Mouse (Mus musculus) heart, adult 9 months (tissue): ENCODE data around the gene Rbfox1.

ENCODE experiments used
- DNase-seq, 2 experiments: peaks; one replicate each; pipeline ENCODE4 v3.0.0; 2022; ENCODE audit warnings: low spot score in 2 of 2

Gene Rbfox1

DNA sequence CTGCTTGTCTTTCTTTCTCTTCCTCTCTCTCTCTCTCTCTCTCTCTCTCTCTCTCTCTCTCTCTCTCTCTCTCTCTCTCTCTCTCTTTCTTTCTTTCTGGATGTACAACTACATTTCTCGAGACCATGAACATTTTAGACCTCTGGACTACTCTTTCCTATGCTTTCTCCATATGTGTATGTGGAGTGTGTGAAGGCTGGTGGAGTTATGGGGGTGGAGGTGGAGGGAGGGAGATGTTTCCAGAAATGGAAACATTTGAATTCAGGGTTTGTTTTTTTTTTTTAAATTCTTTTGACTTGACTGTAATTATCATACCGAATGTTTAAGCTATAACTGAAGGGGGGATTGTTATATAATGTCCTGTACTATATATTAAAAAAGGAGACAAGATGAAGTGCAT is 1338.1 kb downstream of the Rbfox1 start:
- no peak for DNase-seq

DNA sequence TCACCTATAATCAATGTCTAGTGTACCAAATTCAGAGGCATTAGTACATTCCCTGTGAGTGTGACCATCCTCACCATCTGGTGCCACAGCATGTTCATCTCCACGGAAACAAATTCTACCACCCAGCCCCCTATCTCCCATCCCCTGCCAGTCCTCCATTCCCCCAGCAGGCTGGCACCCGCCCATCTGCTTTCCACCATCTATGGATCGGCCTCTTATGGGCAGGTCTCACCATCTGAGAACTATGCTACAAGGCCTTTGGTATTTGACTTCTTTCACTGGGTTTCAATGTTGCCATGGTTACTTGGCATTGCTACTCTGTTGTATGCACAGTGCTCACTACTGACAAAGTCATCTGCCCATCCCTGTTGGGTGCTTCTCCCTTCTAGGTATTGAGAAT is 1340.8 kb downstream of the Rbfox1 start:
- no peak for DNase-seq

DNA sequence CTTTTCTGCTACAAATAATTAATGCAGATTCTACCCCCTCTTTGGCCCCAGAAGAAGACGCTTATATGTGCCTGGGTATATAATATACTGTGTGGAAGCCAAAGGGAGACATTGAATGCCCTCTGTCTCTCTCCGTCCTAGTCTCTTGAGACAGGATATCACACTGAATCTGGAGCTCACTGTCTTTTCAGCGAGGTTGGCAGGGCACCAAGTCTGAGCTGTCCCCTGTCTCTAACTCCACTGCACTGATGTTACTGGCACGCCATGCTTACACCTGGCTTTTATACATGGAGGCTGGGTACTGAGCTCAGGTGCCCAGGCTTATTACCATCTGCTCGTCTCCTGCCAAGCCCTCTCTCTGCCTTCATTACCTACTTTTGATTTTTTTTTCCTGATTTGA is 1343.1 kb downstream of the Rbfox1 start:
- DNase-seq, result no peak

DNA sequence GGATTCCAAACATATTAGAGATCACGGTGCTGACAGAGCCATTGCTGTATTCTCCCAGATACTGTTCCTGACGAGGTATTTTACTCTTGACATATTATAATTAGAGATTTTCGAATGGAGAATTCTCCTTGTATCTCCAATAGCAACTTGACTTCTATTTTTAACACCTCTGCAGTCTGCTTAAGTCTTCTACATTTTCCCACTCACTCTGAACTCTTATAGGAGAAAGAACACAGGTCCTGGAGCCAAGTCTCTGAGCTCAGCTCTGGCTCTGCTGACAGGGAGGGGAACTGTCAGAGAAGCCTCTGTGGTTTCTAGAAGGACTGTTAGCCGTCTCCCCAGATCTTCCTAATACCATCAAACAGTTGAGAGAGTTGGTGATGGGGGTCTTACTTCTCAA is 1344.1 kb downstream of the Rbfox1 start:
- DNase-seq, result no peak

DNA sequence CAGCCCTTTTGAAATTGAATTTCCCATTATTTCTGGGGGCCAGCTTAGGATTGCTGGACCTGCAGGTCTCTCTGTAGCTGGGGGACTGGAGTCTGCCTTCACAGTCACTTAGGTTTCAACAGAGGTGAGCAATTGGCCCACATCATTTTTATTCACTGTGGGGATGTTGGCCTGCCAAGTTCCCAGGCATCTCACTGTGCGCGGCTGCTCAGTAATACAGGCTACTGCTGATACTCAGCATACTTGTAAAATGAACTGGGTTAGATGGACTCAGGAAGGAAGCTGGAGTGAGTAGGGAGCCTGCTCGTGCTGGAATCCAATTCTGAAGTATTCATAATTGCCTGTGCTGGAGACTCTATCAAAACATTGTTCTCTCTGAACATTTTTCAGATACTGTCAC is 1356.5 kb downstream of the Rbfox1 start:
- DNase-seq, result no peak

DNA sequence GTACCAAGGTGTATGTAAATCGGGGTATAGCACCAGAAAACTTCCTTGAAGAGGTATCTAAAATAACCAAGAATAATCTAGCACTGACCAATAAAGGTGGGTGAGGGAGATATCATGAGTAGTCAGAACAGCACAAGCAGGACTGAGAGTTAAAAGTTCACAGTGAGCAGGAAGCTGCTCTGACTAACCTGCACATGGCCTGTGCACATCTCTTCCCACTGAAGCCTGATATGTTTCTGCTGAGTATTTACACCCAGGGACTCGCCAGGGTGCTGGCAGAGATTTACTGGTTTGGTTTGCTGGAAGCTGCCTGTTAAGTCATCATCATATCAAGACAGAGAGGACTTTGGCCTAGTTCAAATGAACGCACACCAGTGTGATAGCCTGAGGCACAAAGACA is 1357.3 kb downstream of the Rbfox1 start:
- no peak for DNase-seq

DNA sequence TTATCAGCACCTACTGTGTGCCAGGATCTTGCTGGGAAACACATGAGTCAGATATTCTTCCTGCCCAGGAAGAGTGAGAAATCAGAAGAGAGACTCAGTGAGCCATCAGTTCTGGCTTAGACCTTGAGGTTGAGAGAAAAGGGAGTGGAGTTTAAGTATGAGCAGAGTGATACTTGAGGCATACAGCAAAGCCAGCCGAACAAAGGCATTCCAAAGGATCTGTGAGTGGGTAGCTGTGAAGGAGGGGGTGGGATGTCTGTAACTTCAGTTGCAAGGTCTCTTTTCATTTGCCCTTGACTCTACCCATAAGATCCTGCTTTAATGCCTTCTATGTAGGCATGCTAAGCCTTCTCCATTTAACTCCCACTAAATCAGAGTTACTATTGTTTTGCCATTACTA is 1359.2 kb downstream of the Rbfox1 start:
- no peak for DNase-seq

DNA sequence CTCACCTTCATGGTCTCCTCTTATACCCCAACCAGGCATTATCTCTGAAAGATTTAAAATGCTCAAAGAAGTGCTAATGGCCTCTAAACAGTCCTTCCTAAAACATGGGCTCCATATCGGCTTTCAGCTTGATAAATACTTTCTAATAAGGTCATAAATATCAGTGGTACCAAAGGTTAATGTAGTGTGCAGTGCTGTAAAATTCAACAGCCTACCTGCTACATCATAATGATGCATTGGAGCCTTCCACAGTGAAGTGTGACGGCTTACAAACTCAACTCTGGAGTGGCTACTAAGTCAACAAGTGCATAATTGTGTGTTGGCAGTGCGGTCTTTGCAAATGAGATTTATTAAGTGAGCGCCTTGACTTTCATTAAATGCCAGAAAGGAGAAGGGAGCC is 1366.5 kb downstream of the Rbfox1 start:
- DNase-seq, result no peak

DNA sequence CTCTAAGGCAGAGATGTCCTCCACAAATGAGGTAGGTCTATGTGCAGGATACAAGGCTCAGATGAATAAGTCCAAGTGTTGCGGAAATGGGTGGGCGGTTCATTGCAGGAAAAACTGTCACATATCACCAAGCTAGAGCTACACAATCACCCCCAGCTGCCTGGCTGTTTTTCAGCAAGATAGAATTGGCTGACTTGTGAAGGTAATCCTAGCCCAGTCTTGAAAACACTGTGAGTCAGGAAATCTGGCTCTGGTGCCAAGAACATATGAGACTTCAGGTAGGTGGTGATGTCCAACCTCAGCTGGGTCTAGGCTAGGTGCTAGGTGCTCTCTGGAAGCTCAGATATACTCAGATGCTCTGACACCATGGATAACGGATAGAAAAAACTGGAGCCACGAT is 1372.2 kb downstream of the Rbfox1 start:
- no peak for DNase-seq

DNA sequence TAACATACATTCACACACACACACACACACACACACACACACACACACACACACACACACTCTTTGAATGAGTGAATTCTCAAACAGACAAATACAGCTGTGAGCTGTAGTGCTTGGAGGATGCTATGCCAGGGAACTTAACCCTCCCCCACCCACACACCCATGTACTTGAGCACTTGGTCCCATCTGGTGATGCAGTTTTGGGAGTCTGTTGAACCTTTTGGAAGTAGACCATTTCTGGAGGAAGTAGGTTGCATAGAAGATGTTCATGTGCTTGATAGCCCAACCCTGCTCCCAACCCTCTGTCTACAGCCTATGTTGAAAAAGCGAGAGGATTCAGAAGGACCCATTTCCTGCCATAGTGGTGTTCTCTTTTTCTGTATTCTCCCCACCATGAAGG is 1378.1 kb downstream of the Rbfox1 start:
- no peak for DNase-seq

DNA sequence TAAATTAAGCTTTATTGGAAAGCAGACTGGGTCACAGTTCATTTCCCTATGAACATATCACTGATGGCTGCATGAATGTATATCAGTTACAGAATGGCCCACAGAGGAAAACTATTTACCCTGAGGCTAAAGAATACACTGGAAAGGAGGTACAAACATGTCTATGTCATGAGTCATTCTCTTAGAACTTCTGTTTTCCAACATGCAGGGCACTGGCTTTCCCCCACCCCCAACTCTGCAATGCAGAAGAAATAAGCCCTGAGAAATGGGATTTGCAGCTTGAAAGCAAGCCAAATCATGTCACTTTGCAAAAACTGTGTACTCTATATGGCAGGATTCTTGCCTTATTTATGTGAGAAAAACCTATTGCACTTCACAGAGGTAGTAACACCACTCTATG is 1380.6 kb downstream of the Rbfox1 start:
- DNase-seq, result no peak

DNA sequence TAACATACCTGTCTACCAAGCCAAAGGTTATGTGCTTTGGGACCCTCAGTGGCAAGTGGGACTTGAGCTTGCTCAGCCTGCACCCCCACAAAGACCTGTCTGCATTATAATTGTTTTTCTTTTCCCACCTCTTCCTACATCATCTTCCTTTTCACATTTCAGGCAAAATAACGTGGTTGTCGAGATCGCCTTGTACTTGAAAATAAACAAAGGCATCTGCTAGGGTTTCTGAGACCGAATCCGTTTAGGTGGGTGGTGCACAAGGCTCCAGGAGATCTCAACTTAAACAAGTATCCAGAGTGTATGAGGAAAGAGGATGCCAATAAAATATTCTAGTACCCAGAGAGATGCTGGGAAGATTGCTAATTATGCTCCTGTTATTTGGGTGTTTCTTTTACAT is 1390.3 kb downstream of the Rbfox1 start:
- no peak for DNase-seq

DNA sequence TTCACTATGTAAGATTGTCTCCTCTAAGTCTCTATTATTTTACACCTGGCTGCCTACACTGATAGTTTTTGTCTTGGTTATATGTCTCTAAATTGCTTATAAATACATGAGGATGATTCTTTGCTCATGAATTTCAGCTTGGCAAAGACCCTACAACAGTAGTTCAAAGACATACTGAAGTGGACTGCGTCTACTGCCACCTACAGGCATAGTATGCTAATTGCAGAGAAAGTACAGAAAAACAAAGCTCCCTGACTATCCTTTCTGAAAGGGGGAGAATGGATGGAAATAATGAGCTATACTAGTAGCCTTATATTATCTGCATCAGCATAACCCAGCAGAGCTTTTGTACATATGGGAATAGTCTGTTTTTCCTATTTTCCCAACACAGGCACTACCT is 1390.7 kb downstream of the Rbfox1 start:
- DNase-seq, result peak in 1 of 2 experiments; percentile 7

DNA sequence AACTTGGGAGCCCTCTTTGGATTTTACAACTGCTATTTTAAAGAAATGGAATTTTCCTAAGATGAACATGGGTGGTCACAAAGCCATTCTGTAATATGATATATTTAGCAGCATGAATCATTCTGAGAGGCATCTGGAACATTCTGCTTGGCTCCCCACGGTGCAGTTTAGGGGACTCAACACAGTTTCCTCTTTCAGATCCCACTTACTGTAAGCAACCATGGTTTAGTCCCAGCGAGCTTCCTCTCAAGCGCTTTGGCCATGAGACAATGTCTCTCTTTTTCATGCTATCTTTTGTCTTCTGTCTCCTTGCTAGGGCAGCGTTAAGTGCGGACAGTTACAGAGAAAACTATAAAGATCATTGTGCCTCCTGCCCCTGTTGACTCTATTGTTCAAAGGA is 1394.4 kb downstream of the Rbfox1 start:
- DNase-seq, result peak; percentile 53 to 54

DNA sequence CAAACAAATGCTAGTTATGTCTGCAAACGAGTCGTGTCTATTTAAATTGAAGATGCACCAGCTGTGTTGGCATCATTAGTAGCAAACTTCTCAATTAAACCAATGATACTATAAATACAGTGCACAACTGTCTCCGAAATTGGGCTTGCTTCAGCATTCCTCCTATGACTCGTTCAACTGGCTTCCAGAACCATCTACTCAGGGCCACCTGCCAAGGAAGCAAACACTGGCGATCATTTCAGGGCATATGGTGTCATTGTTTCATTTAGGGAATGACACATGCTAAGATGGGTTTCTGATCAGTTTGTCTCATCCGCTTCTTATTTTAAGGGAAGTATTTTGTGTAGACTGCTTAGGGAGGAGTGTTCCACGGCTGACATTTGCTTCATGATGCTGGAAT is 1397.1 kb downstream of the Rbfox1 start:
- peak in 1 of 2 experiments; percentile 29 for DNase-seq

DNA sequence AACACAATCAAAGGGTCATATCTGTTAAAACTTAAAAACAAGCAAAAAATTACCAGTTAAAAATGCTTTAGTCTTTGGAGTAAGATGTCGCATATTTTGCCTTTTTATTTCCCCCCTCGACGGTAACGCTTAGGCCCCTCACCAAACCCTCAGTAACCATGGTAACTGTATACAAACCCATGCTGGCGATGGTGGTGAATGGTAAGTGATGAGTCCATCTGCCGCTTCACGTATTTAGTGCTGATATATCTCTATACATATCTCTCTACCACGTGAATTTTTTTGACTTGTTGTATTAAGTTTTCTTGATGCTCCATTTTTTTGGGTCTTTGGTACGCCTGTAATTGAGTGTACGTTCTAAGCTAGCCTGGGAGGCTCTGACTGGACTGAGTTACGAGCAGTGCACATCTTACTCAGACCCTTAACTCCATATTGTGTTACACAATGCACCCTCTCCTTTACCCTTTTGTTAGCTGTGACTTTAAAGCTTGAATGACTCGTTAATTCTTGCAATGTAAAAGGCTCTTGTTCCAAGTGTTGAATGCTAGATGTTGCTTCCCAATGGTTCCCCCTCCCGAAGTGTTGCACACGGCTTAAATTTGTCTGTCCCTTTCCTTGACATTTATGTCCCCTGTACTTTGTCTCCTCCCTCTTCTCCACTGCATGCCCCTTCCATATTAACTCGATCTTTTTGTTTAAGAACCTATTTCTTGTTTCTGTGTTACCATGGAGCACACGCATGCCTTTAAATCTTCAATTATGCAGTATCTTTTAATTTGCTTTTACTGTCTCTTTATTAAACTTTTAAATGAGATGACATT is 1408.0 kb downstream of the Rbfox1 start:
- DNase-seq, result no peak

DNA sequence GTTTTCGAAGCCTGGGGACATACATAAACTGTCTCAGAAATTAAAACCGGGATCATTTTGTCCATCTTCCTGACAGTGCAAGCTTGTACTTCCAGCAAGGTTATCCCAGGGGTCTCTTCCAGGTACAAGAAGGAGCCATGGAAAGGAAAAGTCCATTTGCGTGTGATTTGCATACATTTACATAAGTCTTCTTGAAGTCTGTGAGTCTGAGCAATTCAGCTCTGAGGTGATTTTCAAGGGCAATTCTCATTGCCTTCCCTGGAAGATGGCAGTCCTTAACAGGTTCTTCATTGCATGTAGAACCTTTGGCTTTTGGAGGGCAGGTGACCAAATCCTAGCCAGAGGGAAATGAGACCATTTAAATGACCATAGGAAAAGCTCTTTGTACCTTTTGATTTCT is 1417.3 kb downstream of the Rbfox1 start:
- no peak for DNase-seq

DNA sequence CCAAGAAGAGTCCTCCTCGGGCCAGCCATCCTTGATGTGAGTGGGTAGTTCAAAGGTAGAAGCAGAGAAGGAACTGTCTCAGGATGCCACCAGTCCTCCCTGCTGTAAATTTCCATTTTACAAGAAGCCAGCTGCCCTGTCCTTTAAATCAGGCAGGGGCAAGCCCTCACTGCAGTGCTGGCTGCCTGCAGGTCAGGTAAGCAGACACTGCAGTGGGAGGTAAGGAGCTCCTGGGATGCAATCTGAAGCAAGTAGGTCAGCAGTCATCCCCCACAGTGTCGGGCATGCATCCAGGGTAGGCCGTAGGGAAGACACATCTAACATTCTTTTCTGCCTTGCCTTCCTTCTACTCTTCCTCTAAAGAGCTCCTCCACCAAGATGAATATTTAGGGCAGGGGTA is 1444.0 kb downstream of the Rbfox1 start:
- no peak for DNase-seq

DNA sequence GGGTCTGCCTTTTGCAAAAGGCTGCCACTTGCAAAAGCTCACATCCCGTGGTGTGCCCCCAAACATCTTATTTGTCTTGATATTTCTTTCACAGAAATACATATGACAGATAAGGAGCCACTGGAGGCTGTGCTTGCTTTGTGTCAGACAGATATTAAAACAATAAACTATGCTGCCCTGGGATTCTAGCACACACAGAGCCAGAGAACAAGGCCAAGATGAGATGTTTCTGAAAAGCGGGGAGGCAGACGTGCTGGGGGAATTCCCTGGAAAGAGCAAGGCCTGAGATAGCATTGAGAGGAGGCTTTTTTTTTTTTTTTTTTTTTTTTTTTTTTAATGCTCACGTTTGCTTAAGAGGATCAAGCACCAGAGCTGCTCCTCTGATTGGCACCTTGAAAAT is 1456.0 kb downstream of the Rbfox1 start:
- no peak for DNase-seq

DNA sequence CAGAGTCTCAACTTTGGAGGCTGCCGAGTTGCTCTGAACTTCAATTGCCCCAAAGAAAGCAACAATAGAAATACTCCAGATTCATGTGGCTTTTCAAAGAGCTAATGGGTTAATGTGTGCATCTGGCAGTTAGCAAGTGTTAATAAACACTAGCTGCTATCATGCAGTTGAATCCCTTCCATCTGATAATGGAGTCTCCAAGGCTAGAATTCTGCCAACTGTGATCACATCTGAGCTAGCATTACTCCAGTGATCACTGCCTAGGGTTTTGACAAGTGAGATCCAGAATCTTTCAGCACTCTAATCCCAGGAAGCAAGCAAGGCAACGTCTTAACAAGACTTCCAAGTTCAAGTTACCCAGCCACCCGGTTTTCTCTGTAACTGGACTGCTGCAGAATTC is 1460.1 kb downstream of the Rbfox1 start:
- DNase-seq, result no peak

DNA sequence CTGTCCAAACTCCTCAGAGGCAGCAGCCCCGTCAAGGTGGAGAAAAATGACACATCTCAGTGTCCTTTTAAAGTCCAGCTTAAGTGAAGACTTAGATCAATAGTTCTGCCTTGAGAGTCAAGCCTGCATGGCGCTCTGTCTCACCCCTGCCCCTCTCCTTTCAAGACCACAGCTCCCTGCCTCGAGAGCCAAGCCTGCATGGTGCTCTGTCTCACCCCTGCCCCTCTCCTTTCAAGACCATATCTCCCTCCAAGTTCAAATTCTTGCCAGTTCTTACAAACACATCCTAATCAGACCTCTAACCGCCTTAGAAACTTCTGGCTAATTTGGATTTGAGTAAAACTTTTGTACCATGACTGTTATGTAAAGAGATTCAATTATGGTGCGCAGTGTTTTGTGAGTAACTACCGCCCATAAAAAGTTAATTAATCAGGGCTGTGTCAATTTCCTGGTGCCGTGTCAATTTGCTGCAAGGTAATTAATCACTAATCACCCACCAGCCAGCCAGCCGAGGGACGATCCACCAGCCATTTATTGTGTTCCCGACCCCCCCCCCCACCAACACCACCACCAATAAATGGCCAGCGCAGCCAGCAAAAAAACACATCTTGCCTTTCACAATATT is 1461.0 kb downstream of the Rbfox1 start:
- no peak for DNase-seq

DNA sequence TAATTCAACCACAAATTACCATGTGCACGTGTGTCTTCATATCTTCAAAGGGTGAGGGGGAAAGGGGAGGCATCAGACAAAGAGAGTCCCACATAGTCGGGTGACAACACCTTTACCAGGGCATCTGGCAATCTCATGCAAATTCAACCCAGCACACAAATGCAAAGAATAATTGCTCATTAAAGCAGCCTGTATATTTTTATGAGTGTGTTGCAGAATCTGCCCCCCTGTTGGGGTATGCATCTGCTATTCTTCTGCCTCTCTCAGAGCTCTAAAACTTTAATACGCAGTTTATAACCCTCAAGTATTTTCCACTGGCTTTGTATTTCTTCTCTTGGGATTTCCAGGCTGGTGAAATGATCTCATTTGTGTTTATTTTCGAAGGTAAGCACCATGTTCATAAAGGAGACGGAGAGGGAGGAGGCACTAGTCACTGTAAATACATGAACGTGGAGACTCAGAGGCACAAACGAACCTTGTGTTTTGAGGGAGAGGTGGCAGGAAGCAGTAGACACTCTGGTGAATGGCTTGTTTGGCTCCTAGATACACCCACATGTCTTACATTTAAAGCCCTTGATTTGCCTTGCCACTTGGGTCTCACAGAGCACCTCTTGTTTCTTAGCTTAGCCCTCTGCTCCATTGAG is 1462.5 kb downstream of the Rbfox1 start:
- DNase-seq, result no peak

DNA sequence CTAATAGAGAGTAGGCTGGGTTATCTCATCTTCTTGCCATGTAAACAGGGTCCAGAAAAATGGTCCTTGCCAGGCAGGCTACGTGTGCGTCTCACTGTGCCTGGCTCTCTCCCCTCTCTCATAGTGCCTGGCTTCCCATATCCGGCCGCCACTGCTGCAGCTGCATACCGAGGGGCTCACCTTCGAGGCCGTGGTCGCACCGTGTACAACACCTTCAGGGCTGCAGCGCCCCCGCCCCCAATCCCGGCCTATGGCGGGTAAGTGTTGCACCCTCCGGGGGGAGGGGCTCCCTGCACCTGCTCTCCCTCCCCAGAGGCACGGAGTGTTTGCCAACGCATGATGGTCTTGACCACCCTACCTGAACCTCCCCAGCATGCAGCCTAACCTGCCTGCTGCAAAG is 1467.7 kb downstream of the Rbfox1 start:
- no peak for DNase-seq
